Comparison of ENCODE assay signal across 13 mouse cellular contexts in the genomic region with DNA sequence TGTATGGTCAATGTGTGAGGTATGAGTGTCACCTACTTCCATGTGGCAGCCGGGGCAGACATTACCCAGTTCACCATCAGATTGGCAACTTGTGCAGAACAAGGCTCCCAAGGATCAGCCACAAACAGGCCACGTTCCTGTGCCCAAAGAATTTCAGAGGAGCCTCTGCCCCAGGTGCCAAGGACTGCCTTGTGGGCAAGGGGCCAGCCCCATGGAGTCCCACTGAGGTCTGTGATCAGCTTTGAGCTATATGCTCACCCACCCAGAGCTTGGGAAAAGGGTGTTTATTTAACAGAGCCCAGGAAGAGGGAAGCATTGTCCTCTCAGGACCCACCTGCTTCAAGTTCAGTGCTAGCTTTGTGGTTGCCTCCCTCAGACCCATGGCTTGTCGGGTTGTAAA.
A peak's percentile ranks its signal among the peaks of the same experiment; 100 is the strongest.
DNase-seq lines count a peak whose midpoint lies in the region.
"Had no signal": no experiment of that assay in that cellular context is flagged by ENCODE, and none has a peak within 500 bp of the region (broad histone marks: within the 10 kb centered on the region; RNA-seq: fewer than 3 reads in every experiment).

No protein-coding gene starts in this region.

- peak; percentile 58 to 62 for DNase-seq in cerebellum, postnatal 10 days
- DNase-seq in cerebellum, adult 9-10 months, result no peak
- DNase-seq: adrenal gland, adult 2 months; adrenal gland, adult 8-10 months; adrenal gland, postnatal 10 days; adrenal gland, postnatal 14 days; adrenal gland, postnatal 25 days; adrenal gland, postnatal 36 days; B cell, adult 2 months; cerebellum, adult 11 months; cerebellum, adult 11-12 months; cerebellum, adult 18-20 months; cerebellum, adult 2 months had no signal
